Mouse (Mus musculus): ENCODE measurements around the gene Vgf.

GRCm38 (mm10) chr5:136977769-136978168 is 48.4 kb upstream of the Vgf start:
- TF ChIP-seq CTCF (IDR thresholded peaks at IDR 0.05; ENCODE audit: control insufficient read depth, insufficient read depth, low read length) (no peak), POLR2A (IDR thresholded peaks at IDR 0.05; ENCODE audit: borderline replicate concordance, control insufficient read depth, low read depth, low read length) (0 out of 2 replicates have a peak, but pooled peaks have one; percentile 12)

Data from bone marrow, adult 2 months (tissue).